Mouse (Mus musculus) cerebral cortex, adult 2 months (tissue): ENCODE measurements around the gene Cirbp.

Source experiments
- WGBS: fragments of 180-500 bp; shearing (Covaris S2); methylation state at CpG from one replicate; pipeline ENCODE4 v1.1.7; 2018; 5-methylcytosine and 5-hydroxymethylcytosine counted together

Gene Cirbp

GRCm38 (mm10) chr10:80149291-80150225 lies 16.2 kb upstream of the Cirbp start:
- WGBS: under 1% methylated on average over 88 of the region's 88 CpGs

- whole genome bisulfite sequencing: under 1% methylated on average over 60 of the region's 71 CpGs
Measured at GRCm38 (mm10) chr10:80150226-80151210, 15.3 kb upstream of the Cirbp start.

GRCm38 (mm10) chr10:80151211-80152034 lies 14.4 kb upstream of the Cirbp start:
- 9% methylated on average over 26 of the region's 26 CpGs for WGBS

GRCm38 (mm10) chr10:80152071-80152872 lies 13.5 kb upstream of the Cirbp start:
- WGBS: 13% methylated on average over 15 of the region's 15 CpGs

GRCm38 (mm10) chr10:80152873-80153260 lies 12.9 kb upstream of the Cirbp start:
- 21% methylated on average over 3 of the region's 3 CpGs for WGBS

- WGBS: 69% methylated on average over 19 of the region's 19 CpGs
Measured at GRCm38 (mm10) chr10:80153713-80154112, 12.1 kb upstream of the Cirbp start.

- whole genome bisulfite sequencing: 64% methylated on average over 7 of the region's 7 CpGs
Measured at GRCm38 (mm10) chr10:80154384-80154783, 11.4 kb upstream of the Cirbp start.

- WGBS: 31% methylated on average over 1 of the region's 1 CpGs
Measured at GRCm38 (mm10) chr10:80155277-80155676, 10.5 kb upstream of the Cirbp start.

GRCm38 (mm10) chr10:80156002-80156751 lies 9.6 kb upstream of the Cirbp start:
- 52% methylated on average over 29 of the region's 29 CpGs for WGBS

- 27% methylated on average over 7 of the region's 7 CpGs for WGBS
Measured at GRCm38 (mm10) chr10:80156752-80157053, 9.1 kb upstream of the Cirbp start.

GRCm38 (mm10) chr10:80157141-80157929 lies 8.4 kb upstream of the Cirbp start:
- WGBS: 27% methylated on average over 15 of the region's 15 CpGs

GRCm38 (mm10) chr10:80158307-80158986 lies 7.3 kb upstream of the Cirbp start:
- WGBS: 8% methylated on average over 18 of the region's 18 CpGs

- WGBS: 9% methylated on average over 12 of the region's 12 CpGs
Measured at GRCm38 (mm10) chr10:80159021-80159560, 6.7 kb upstream of the Cirbp start.

GRCm38 (mm10) chr10:80159561-80160454 lies 6.0 kb upstream of the Cirbp start:
- under 1% methylated on average over 55 of the region's 55 CpGs for WGBS

- 5% methylated on average over 33 of the region's 33 CpGs for WGBS
Measured at GRCm38 (mm10) chr10:80160455-80161371, 5.1 kb upstream of the Cirbp start.
